Mouse (Mus musculus) limb, embryonic 10.5 days (tissue): Measurements from ENCODE around the gene Gm4553. TPM values are rescaled to one million over a fixed set of nuclear protein-coding genes. Genes with fewer than 3 reads are reported as not detected.

Experiments used
- DNase-seq: peaks from one replicate; pipeline ENCODE4 v3.0.0-alpha.2; 2017; ENCODE audit warnings: low spot score
- H3K27ac ChIP-seq: fragments of 300-500 bp; sonication (generic); 2 replicates; pipeline ENCODE4 v1.5.1; 2016; ENCODE audit warnings: mild to moderate bottlenecking
- H3K27me3 ChIP-seq: fragments of 300-500 bp; sonication (generic); 2 replicates; pipeline ENCODE4 v1.6.1; 2016; ENCODE audit warnings: low read depth, mild to moderate bottlenecking; ENCODE audit not compliant: poor library complexity, severe bottlenecking
- H3K36me3 ChIP-seq: fragments of 300-500 bp; sonication (generic); 2 replicates; pipeline ENCODE4 v1.6.1; 2016; ENCODE audit warnings: mild to moderate bottlenecking, moderate library complexity
- H3K4me1 ChIP-seq: fragments of 300-500 bp; sonication (generic); 2 replicates; pipeline ENCODE4 v1.6.1; 2016
- H3K4me3 ChIP-seq: fragments of 300-500 bp; sonication (generic); 2 replicates; pipeline ENCODE4 v1.5.1; 2016; ENCODE audit warnings: mild to moderate bottlenecking, moderate library complexity
- H3K9me3 ChIP-seq: fragments of 300-500 bp; sonication (generic); replicated peaks from 2 replicates; pipeline ENCODE4 v1.6.1; 2016; ENCODE audit warnings: mild to moderate bottlenecking
- WGBS: fragments of 180-500 bp; shearing (Covaris S2); methylation state at CpG from one replicate; pipeline ENCODE4 v1.1.7; 2016; 5-methylcytosine and 5-hydroxymethylcytosine counted together
- polyA plus RNA-seq: library from polyadenylated mRNA; unstranded; fragments of >200 nt; fragmentation: Nextera tagmentation; extraction: Ambion mirVana; gene quantifications from 2 replicates; pipeline ENCODE4 v1.2.1, GENCODE M21; 2016

The Gm4553 gene
- polyA plus RNA-seq, 1 experiment from 2014 or later, result not detected

GRCm38 (mm10) chr7:142119632-142120031 is 45.9 kb downstream of the Gm4553 start:
- no peaks in the 10 kb centered on the region for H3K36me3 ChIP-seq
- no peak for DNase-seq
- no peaks in the 10 kb centered on the region for H3K9me3 ChIP-seq
- no peak overlapping the region for H3K4me3 ChIP-seq
- no peak overlapping the region for H3K27ac ChIP-seq
- H3K4me1 ChIP-seq, result no peaks in the 10 kb centered on the region
- H3K27me3 ChIP-seq, result no peaks in the 10 kb centered on the region
- 27% methylated on average over 5 of the region's 5 CpGs for WGBS

Other genes with a start within 250 kb of the Gm4553 start
- gene Tollip, start 247.2 kb downstream of the Gm4553 start, polyA plus RNA-seq, result 41.1 and 45.7 TPM in 2 replicates
- gene Brsk2, start 216.0 kb downstream of the Gm4553 start, polyA plus RNA-seq, result 0.43 and 0.64 TPM in 2 replicates
- gene Mob2, start 104.7 kb downstream of the Gm4553 start, polyA plus RNA-seq, result 67.8 and 74.4 TPM in 2 replicates
- 0.26 and 0.34 TPM in 2 replicates for gene Dusp8, start 69.9 kb downstream of the Gm4553 start, polyA plus RNA-seq
- gene Gm45618, start 45.0 kb downstream of the Gm4553 start, polyA plus RNA-seq, result not detected in 2 replicates
- not detected in 2 replicates for gene Gm39115, start 29.7 kb downstream of the Gm4553 start, polyA plus RNA-seq
- gene Gm45337, start 21.1 kb downstream of the Gm4553 start, polyA plus RNA-seq, result not detected in 2 replicates
- not detected in 2 replicates for gene Gm29735, start 8.6 kb downstream of the Gm4553 start, polyA plus RNA-seq
- not detected in 2 replicates for gene Krtap5-2, start 10.3 kb upstream of the Gm4553 start, polyA plus RNA-seq
- gene Gm10153, start 24.6 kb upstream of the Gm4553 start, polyA plus RNA-seq, result not detected in 2 replicates
- not detected in 2 replicates for gene Krtap5-3, start 35.6 kb upstream of the Gm4553 start, polyA plus RNA-seq
- gene Gm7579, start 46.1 kb upstream of the Gm4553 start, polyA plus RNA-seq, result not detected in 2 replicates
- gene Krtap5-5, start 64.2 kb upstream of the Gm4553 start, polyA plus RNA-seq, result not detected in 2 replicates
- gene Gm40460, start 75.3 kb upstream of the Gm4553 start, polyA plus RNA-seq, result not detected in 2 replicates
- gene Gm2431, start 92.6 kb upstream of the Gm4553 start, polyA plus RNA-seq, result not detected in 2 replicates
- not detected in 2 replicates for gene Gm4559, start 108.6 kb upstream of the Gm4553 start, polyA plus RNA-seq
- gene Krtap5-1, start 131.4 kb upstream of the Gm4553 start, polyA plus RNA-seq, result not detected in 2 replicates
- not detected in 2 replicates for gene Krtap5-4, start 137.8 kb upstream of the Gm4553 start, polyA plus RNA-seq
- gene Ifitm10, start 208.0 kb upstream of the Gm4553 start, polyA plus RNA-seq, result 0.53 and 0.73 TPM in 2 replicates
- gene Gm49369, start 216.9 kb upstream of the Gm4553 start, polyA plus RNA-seq, result 0.63 and 1.1 TPM in 2 replicates
- gene Ctsd, start 222.3 kb upstream of the Gm4553 start, polyA plus RNA-seq, result 121 and 132 TPM in 2 replicates